Mouse (Mus musculus): Measurements from ENCODE around the gene Cab39l. TPM values are rescaled to one million over a fixed set of nuclear protein-coding genes. Genes with fewer than 3 reads are reported as not detected.
"Not testable (repeated sequence)": the region's sequence is repeated elsewhere in the genome, so short reads cannot be mapped to it uniquely, and the experiment has no call there.

The Cab39l gene
- polyA plus RNA-seq (2016; fragmentation: Nextera tagmentation; extraction: Ambion mirVana) = 38.9 and 44.2 TPM in 2 replicates

DNA sequence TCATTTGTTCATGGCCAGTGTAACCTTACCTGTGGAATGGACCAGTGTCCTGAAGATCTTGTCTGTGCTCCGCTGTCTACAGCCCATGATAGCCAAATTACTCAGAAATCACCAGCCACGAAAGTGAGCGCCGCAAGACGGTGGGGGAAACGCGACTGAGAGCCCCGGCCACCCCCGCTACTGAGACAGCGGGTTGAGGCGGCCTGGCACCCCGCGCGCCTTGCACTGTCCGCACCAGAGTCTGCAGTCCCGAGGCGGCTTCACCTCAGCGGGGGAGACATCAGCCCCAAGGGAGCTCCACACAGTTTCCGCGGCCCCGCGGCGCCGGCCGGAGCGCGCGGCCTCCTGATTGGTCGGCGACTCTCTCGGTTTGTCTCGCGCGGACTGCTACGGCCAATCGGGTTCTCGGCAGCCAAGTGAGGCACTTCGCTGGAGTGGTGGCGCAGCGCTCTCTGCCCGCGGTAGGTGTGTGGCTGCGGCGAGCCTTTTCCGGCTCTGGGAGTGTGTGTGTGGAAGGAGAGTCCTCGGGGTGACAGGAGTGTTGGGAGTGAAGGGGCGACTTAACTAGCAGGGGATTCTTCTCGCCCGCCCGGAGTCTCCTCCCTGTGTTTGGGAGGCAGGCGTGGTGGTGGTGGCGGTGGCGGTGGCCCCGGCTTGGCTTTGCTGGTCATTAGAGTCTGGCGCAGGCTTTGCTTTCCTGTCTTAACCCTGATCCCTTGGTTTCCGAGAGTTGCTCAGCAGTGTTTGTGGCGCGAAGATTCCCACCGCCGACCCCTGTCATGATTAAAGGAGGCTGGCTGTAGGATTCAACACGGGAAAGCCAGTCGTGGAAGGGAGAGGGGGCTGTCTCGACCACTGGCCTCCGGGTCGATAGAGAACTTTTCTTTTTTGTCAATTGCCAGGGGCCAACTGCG is at the start of gene Cab39l, which contains the start of gene Setdb2:
TSS of gene Cab39l (plus strand) at position 415 of the 914 bp plus-strand sequence.
TSS of gene Setdb2 (minus strand) at position 327 of the 914 bp plus-strand sequence.
- under 1% methylated on average over 66 of the region's 66 CpGs for WGBS
- H3K36me3 ChIP-seq = no peaks in the 10 kb centered on the region
- H3K27ac ChIP-seq (replicated peaks) = peak within 1 kb of the TSS; percentile 88
- no peaks in the 10 kb centered on the region for H3K27me3 ChIP-seq (ENCODE audit: low read depth, poor library complexity, severe bottlenecking)
- no peaks in the 10 kb centered on the region for H3K9me3 ChIP-seq (replicated peaks)
- peak; percentile 94 for DNase-seq (ENCODE audit: low spot score)
- peak within 1 kb of the TSS; percentile 73 for H3K4me3 ChIP-seq
- H3K4me1 ChIP-seq = peaks cover 16% of the 10 kb centered on the region

DNA sequence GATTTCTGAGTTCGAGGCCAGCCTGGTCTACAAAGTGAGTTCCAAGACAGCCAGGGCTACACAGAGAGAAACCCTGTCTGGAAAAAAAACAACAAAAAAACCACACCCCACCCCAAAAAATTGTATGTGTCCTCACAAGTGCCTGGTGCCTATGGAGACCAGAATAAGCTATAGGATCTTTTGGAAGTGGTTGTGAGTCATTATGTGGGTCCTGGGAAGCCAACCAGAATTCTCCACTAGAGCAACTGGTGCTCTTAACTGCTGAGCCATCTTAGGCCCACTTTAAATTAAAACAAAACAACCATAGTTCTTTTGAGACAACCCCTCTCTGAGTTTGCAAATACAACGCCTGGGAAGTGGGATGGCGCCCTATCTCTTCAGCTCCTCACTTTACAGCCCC is 45.5 kb upstream of the Cab39l start, which contains the start of gene Phf11c:
TSS of gene Phf11c (minus strand) at position 101 of the 400 bp plus-strand sequence.
- Histone ChIP-seq H3K9me3 (replicated peaks) (no peaks in the 10 kb centered on the region), H3K27me3 (ENCODE audit: low read depth, poor library complexity, severe bottlenecking) (no peaks in the 10 kb centered on the region), H3K4me3 (no peak within 1 kb of the TSS), H3K4me1 (no peaks in the 10 kb centered on the region), H3K27ac (replicated peaks) (no peak within 1 kb of the TSS), H3K36me3 (no peaks in the 10 kb centered on the region; the same call in 1 of the 2 replicates)
- WGBS = 87% methylated on average over 3 of the region's 3 CpGs
- no peak for DNase-seq (ENCODE audit: low spot score)

DNA sequence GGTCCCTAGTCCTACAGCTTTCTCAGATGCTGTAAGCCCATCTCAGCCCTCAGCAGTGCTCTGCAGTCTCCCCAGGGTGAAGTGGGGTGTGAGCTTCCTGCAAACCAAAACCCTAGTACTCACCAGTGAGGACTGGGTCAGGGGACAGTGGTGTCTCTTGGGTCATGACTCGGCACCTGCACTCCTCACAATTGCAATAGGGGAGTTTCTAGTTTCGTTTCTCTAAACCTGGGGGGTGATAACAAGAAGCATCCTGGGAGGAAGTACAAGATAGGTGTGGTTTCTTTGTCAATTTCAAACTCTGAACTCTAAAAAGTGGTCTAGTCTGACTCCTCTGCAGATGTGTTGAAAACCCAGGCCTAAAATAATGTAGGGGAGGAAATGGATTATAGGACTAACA is 43.8 kb upstream of the Cab39l start:
- Histone ChIP-seq H3K27ac (replicated peaks) (no peak overlapping the region), H3K4me3 (no peak overlapping the region), H3K4me1 (no peaks in the 10 kb centered on the region), H3K9me3 (replicated peaks) (no peaks in the 10 kb centered on the region), H3K27me3 (ENCODE audit: low read depth, poor library complexity, severe bottlenecking) (no peaks in the 10 kb centered on the region), H3K36me3 (peaks cover 6% of the 10 kb centered on the region)
- DNase-seq (ENCODE audit: low spot score) = no peak
- 84% methylated on average over 2 of the region's 2 CpGs for WGBS

DNA sequence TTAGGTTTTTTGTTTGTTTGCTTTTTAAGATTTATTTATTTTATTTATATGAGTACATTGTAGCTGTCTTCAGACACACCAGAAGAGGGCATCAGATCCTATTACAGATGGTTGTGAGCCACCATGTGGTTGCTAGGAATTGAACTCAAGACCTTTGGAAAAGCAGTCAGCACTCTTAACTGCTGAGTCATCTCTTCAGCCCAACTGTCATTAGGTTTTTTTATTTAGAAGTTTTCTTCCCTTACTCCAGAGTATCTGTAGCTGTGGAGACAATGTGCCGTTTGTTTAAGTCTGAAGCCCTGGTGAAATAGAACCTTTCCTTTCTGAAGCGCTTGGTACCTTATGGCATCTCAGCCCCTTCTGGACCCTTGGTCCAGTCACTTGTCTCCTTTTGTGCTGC is 25.8 kb upstream of the Cab39l start:
- H3K4me3 ChIP-seq; H3K27ac ChIP-seq (replicated peaks); DNase-seq (ENCODE audit: low spot score); H3K9me3 ChIP-seq (replicated peaks): not testable (repeated sequence)
- Histone ChIP-seq H3K36me3 (peaks cover 52% of the 10 kb centered on the region), H3K27me3 (ENCODE audit: low read depth, poor library complexity, severe bottlenecking) (peaks cover 13% of the 10 kb centered on the region), H3K4me1 (peaks cover 20% of the 10 kb centered on the region)
- 95% methylated on average over 2 of the region's 2 CpGs for WGBS

DNA sequence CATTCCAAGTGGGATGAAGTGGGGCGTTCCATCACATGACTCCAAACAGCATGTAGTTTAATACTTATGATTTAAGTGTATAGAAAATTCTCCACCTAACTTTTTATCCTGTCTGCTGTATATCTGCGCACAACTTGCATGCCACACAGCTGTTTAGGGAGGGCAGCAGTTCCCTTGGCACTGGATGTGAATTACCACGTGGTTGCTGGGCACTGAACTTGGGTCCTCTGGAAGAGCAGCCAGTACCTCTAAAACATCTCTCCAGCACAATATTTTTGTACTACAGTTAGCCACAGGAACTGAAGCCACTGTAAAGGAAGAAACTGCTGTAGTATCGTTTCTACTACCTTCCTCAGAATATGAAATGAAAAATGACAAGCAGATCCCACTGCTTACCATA is 22.6 kb upstream of the Cab39l start:
- DNase-seq (ENCODE audit: low spot score) = no peak
- no peak overlapping the region for H3K27ac ChIP-seq (replicated peaks)
- peaks cover 44% of the 10 kb centered on the region for H3K36me3 ChIP-seq
- WGBS = 89% methylated on average over 4 of the region's 4 CpGs
- H3K4me1 ChIP-seq = no peaks in the 10 kb centered on the region
- no peak overlapping the region for H3K4me3 ChIP-seq
- H3K9me3 ChIP-seq (replicated peaks) = no peaks in the 10 kb centered on the region
- peaks cover 12% of the 10 kb centered on the region for H3K27me3 ChIP-seq (ENCODE audit: low read depth, poor library complexity, severe bottlenecking)

DNA sequence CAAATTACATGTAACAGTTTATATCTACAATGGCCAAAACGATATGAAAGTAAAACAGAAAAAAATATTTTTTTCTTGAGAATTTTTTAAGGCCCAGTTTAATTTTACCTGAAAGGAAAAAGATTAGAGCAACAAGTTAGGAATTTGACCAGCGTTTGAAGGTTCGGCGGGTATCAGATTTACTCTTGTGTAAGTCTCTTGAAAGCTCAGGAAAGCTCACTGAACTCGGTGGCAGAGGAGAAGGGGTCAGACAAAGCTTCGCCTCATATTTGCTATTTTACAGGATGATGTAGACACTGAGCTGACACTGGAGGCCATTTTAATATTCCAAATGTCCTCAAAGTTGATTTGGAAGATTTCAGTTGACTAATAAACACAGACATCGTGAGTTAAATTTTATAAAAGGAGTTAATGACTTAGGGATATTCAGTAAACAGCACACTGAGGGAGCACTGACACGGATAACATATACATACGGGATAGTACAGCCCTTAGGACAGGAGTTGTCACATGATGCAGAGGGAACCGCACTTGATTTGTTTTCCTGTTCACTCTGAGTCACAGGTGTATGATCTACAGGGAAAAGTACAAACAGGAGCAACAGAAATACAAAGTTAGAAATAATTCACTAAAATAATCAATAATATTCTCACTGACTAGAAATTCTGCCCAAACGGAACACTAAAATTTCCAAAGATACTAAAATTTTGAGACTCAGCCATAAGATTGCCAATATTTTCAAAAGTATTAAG is 17.7 kb upstream of the Cab39l start:
- H3K4me1 ChIP-seq = no peaks in the 10 kb centered on the region
- WGBS = 79% methylated on average over 11 of the region's 11 CpGs
- DNase-seq (ENCODE audit: low spot score) = no peak

DNA sequence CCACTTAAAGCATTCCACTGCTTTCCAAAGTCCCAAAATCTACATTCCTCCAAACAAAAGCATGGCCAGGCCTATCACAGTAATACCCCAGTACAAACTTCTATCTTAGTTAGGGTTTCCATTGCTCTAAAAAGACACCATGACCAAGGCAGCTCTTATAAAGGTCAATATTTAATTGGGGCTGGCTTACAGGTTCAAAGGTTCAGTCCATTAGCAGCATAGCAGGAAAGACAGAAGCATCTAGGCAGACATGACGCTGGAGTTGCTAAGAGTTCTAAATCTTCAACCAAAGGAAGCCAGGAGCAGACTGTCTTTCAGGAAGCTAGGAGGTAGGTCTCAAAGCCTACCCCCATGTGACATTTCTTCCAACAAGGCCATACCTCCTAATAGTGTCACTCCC is 10.2 kb upstream of the Cab39l start:
- WGBS = 73% methylated on average over 1 of the region's 1 CpGs
- H3K9me3 ChIP-seq (replicated peaks) = no peaks in the 10 kb centered on the region
- DNase-seq (ENCODE audit: low spot score) = no peak
- no peak overlapping the region for H3K4me3 ChIP-seq
- H3K27me3 ChIP-seq (ENCODE audit: low read depth, poor library complexity, severe bottlenecking) = no peaks in the 10 kb centered on the region
- no peaks in the 10 kb centered on the region for H3K4me1 ChIP-seq
- no peak overlapping the region for H3K27ac ChIP-seq (replicated peaks)
- H3K36me3 ChIP-seq = peaks cover 12% of the 10 kb centered on the region

More for the DNA sequence above, 17.7 kb upstream of the Cab39l start:
- no peaks in the 10 kb centered on the region for H3K27me3 ChIP-seq (ENCODE audit: low read depth, poor library complexity, severe bottlenecking)
- H3K36me3 ChIP-seq = peaks cover 12% of the 10 kb centered on the region
- no peaks in the 10 kb centered on the region for H3K9me3 ChIP-seq (replicated peaks)
- no peak overlapping the region for H3K4me3 ChIP-seq
- H3K27ac ChIP-seq (replicated peaks) = no peak overlapping the region

DNA sequence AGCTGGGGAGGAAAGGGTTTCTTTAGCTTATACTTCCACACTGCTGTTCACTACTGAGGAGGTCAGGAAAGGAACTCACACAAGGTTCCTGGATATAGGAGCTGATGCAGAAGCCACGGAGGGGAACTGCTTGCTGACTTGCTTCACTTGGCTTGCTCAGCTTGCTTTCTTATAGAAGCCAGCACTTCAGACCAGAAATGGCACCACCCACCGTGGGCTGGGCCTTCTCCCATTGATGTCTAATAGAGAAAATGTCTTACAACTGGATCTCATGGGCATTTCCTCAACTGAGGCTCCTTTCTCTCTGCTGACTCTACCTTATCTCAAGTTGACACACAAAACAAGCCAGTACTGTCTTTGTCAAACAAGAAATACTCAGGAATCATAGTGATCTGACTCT is 6.9 kb upstream of the Cab39l start:
- H3K27me3 ChIP-seq (ENCODE audit: low read depth, poor library complexity, severe bottlenecking) = no peaks in the 10 kb centered on the region
- H3K9me3 ChIP-seq (replicated peaks) = no peaks in the 10 kb centered on the region
- H3K36me3 ChIP-seq = peaks cover 5% of the 10 kb centered on the region
- no peaks in the 10 kb centered on the region for H3K4me1 ChIP-seq
- no peak overlapping the region for H3K27ac ChIP-seq (replicated peaks)
- H3K4me3 ChIP-seq = no peak overlapping the region
- WGBS = 83% methylated on average over 2 of the region's 2 CpGs
- no peak for DNase-seq (ENCODE audit: low spot score)

DNA sequence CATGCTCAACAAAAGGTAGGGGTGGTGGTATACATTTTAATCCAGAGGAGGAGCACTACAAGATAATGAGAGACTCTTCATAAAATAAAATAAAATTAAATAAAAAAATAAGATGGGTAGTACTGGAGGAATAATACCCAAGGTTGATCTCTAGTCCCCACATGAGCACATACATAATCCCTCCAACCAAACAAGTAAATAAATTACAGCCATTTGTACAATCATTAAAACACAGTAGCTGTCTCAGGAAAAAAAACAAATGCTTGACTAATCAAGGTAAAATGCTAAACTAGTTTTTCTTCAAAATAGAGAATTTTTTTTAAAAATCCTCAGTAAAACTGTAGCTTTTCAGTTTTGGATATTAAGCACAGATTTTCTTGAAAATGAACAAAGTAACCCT is 5.6 kb upstream of the Cab39l start:
- Histone ChIP-seq H3K4me1 (peaks cover 13% of the 10 kb centered on the region), H3K27me3 (ENCODE audit: low read depth, poor library complexity, severe bottlenecking) (no peaks in the 10 kb centered on the region), H3K4me3 (no peak overlapping the region), H3K9me3 (replicated peaks) (no peaks in the 10 kb centered on the region), H3K27ac (replicated peaks) (no peak overlapping the region), H3K36me3 (no peaks in the 10 kb centered on the region)
- no peak for DNase-seq (ENCODE audit: low spot score)

DNA sequence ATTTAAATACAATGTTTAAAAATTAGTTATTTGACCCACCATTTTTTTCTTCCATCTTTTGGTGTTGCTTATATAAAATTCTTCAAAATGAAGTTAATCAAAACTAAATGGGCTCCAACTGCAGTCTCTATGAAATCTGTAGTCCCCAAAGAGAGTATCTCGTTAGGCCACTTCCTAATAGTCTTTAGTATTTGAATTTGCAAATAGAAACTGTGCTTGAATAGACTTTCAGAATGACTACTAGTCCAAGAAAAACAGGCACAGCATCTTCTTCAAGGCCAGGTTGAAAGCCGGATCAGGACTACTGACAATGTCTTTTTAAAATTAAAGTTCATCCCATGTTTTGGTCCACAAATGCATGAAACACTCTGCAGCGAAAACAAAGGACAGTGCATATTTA is 3.4 kb upstream of the Cab39l start:
- Histone ChIP-seq H3K4me1 (peaks cover 16% of the 10 kb centered on the region), H3K4me3 (no peak overlapping the region), H3K36me3 (no peaks in the 10 kb centered on the region), H3K9me3 (replicated peaks) (no peaks in the 10 kb centered on the region), H3K27ac (replicated peaks) (no peak overlapping the region), H3K27me3 (ENCODE audit: low read depth, poor library complexity, severe bottlenecking) (no peaks in the 10 kb centered on the region)
- no peak for DNase-seq (ENCODE audit: low spot score)
- WGBS = 89% methylated on average over 3 of the region's 3 CpGs

DNA sequence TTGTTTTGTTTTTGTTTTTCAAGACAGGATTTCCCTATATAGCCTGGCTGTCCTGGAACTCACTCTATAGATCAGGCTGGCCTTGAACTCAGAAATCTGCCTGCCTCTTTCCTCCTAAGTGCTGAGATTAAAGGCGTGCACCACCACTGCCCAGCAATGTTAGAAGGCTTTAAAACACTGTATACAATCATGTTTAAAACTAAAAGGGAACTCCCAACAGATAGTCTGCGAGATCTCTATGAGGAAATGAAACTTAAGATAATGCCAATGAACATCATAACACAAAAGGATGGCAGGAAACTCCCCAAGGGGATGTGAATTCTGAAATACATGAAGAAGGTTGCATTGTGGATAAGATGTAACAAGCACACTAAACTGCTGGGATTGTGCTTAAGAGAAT is 2.3 kb upstream of the Cab39l start:
- Histone ChIP-seq H3K4me3 (no peak overlapping the region), H3K27me3 (ENCODE audit: low read depth, poor library complexity, severe bottlenecking) (no peaks in the 10 kb centered on the region), H3K4me1 (peaks cover 16% of the 10 kb centered on the region), H3K27ac (replicated peaks) (no peak overlapping the region), H3K36me3 (no peaks in the 10 kb centered on the region), H3K9me3 (replicated peaks) (no peaks in the 10 kb centered on the region)
- DNase-seq (ENCODE audit: low spot score) = no peak
- 87% methylated on average over 2 of the region's 2 CpGs for WGBS

DNA sequence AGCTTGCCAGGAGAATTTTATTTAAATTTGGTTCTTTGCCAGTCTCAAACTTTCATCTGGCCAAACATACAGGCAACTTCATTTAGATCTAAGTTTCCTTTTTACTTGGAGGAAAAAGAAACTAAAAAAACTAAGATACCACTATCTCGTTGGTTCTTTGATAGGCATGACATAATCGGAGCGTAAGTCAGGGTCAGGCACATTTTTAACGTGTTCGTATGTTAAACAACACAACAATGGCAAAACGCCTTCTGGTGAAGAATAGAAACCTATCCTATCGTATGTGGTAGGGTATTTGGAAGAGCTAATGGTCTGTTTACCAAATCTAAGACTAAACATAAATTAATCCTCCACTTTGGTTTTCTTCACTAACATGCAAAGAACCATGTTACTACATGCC is 733 bp upstream of the Cab39l start:
- DNase-seq (ENCODE audit: low spot score) = no peak
- H3K4me3 ChIP-seq = peak overlapping the region; percentile 73
- peaks cover 16% of the 10 kb centered on the region for H3K4me1 ChIP-seq
- 29% methylated on average over 7 of the region's 7 CpGs for WGBS
- H3K27ac ChIP-seq (replicated peaks) = 0 out of 2 replicates have a peak overlapping the region, but pooled peaks have one; percentile 88
- no peaks in the 10 kb centered on the region for H3K9me3 ChIP-seq (replicated peaks)
- no peaks in the 10 kb centered on the region for H3K27me3 ChIP-seq (ENCODE audit: low read depth, poor library complexity, severe bottlenecking)
- no peaks in the 10 kb centered on the region for H3K36me3 ChIP-seq

DNA sequence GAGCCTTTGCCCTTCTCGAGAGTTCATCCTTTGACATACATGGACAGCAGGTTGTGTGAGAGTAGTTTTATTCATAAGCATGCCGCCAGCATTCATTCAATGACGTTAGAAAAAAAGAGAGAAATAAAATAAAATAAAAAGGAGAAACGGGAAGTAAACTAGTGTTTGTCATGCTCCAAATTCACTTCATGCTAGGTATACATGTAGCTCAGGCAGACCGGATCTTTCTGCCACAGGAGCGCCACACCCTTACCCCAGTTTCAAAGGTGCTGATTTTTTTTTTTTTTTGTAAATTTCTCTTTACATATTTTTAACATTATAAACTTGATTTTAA is 667 bp downstream of the Cab39l start:
- DNase-seq (ENCODE audit: low spot score) = no peak
- H3K27me3 ChIP-seq (ENCODE audit: low read depth, poor library complexity, severe bottlenecking) = no peaks in the 10 kb centered on the region
- H3K27ac ChIP-seq (replicated peaks) = peak overlapping the region; percentile 88
- peaks cover 16% of the 10 kb centered on the region for H3K4me1 ChIP-seq
- 16% methylated on average over 6 of the region's 6 CpGs for WGBS
- no peaks in the 10 kb centered on the region for H3K9me3 ChIP-seq (replicated peaks)
- peak overlapping the region; percentile 73 for H3K4me3 ChIP-seq
- H3K36me3 ChIP-seq = no peaks in the 10 kb centered on the region
